22 mouse cellular contexts compared by ENCODE assay signal in the genomic region with DNA sequence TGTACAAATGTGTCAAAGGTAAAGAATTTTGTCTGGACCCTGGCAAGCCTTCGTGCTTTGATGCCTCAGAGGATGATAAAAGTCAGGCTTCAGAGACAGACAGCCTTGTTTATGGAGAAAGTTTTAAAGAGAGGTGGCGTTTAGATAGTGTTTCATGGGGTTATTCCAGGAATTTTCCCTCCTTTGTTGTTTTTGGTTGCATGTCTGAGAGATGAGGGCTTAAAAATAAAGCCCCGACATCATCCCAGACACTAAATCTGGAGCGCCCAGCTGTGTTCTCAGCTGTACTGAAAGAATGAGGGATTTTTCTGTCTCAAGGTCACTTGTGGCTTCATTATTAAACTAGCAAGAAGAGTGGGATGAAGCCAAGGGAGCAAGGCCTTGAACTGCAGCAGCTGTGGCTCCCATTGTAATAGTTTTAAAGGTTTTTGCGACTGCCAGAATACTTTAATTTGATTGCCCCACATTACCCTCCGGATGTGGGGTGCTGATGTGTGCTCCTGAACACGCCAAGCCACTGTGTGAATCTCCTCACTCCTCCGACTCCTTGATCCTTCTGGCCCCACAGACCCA.
A peak's percentile ranks its signal among the peaks of the same experiment; 100 is the strongest.
DNase-seq lines count a peak whose midpoint lies in the region; ATAC-seq and TF ChIP-seq lines count a peak whose summit lies in the region.
"Had no signal": no experiment of that assay in that cellular context is flagged by ENCODE, and none has a peak within 500 bp of the region (broad histone marks: within the 10 kb centered on the region; RNA-seq: fewer than 3 reads in every experiment).

No protein-coding gene starts in this region.

- POLR2A ChIA-PET in Patski (lab: Charles Lee): no interaction called here

- peak; percentile 51 for ATAC-seq in Patski
- ATAC-seq: forebrain, embryonic 15.5 days; midbrain, embryonic 16.5 days had no signal

- in situ Hi-C loops in Patski (cut with MboI; ENCODE audit: low pct_unique_long_range_greater_than_20kb): no loop called here

- no peaks in the 10 kb centered on the region for H3K27me3 ChIP-seq in Patski
- H3K27me3 ChIP-seq: embryonic facial prominence, embryonic 13.5 days; forebrain, embryonic 15.5 days; heart, embryonic 13.5 days; neural tube, embryonic 15.5 days had no signal

- CTCF ChIA-PET in Patski (lab: Charles Lee): interaction anchor here (1.4 kb wide), 1 partner anchor 14 kb away, joined by 3 read pairs; no protein-coding TSS in a partner anchor

- peak; percentile 9 for DNase-seq in adrenal gland, postnatal 14 days
- DNase-seq in adrenal gland, postnatal 4 days (ENCODE audit: low spot score in 2 of 2): no peak
- peak; percentile 24 for DNase-seq in kidney, adult 11 months
- no peak for DNase-seq in kidney, adult 18-20 months
- no peak for DNase-seq in Patski (ENCODE audit: low read depth, low spot score)
- DNase-seq in kidney, postnatal 10 days: peak; percentile 70
- no peak for DNase-seq in frontal cortex, postnatal 36 days (ENCODE audit: low spot score in 2 of 2)
- DNase-seq in layer of hippocampus, adult 11-12 months (ENCODE audit: low spot score): no peak
- DNase-seq: cerebellum, adult 18-20 months; cerebellum, postnatal 36 days; heart, postnatal 36 days; layer of hippocampus, postnatal 36 days; left cerebral cortex, postnatal 4 days; lung, adult 2 months; lung, postnatal 36 days; right cerebral cortex, postnatal 4 days; thymus, postnatal 25 days had no signal

- TF ChIP-seq CTCF in Patski (IDR thresholded peaks at IDR 0.05): no peak

Comparison
In these comparisons a context has a peak if more than half of its experiments do, and no peak if none do; other contexts are left out.
1. DNase-seq: peak in adrenal gland, postnatal 14 days (single experiment), kidney, adult 11 months (single experiment) and kidney, postnatal 10 days (single experiment); none in adrenal gland, postnatal 4 days (0 of 2), kidney, adult 18-20 months (single experiment), Patski (single experiment), frontal cortex, postnatal 36 days (0 of 2) and layer of hippocampus, adult 11-12 months (single experiment).